Mouse (Mus musculus) cerebral cortex, adult 2 months (tissue): ENCODE measurements around the gene Ccdc137.

ENCODE experiments used
- WGBS: fragments of 180-500 bp; shearing (Covaris S2); methylation state at CpG from one replicate; pipeline ENCODE4 v1.1.7; 2018; 5-methylcytosine and 5-hydroxymethylcytosine counted together

Ccdc137 gene

GRCm38 (mm10) chr11:120458847-120459597 is 1.1 kb downstream of the Ccdc137 start:
- 59% methylated on average over 6 of the region's 6 CpGs for WGBS

- WGBS, result 90% methylated on average over 2 of the region's 2 CpGs
These were observed 5.6 kb downstream of the Ccdc137 start for GRCm38 (mm10) chr11:120463536-120463935.

- 78% methylated on average over 5 of the region's 5 CpGs for WGBS
These were observed 6.5 kb downstream of the Ccdc137 start for GRCm38 (mm10) chr11:120464365-120464764.

GRCm38 (mm10) chr11:120465521-120465920 is 7.6 kb downstream of the Ccdc137 start:
- 75% methylated on average over 4 of the region's 4 CpGs for WGBS

GRCm38 (mm10) chr11:120467051-120467735 is 9.3 kb downstream of the Ccdc137 start, which contains the start of gene Arl16:
Gene Arl16, minus strand, starts transcription at chr11:120467607.
- under 1% methylated on average over 54 of the region's 54 CpGs for WGBS

- under 1% methylated on average over 33 of the region's 33 CpGs for WGBS
These were observed 9.8 kb downstream of the Ccdc137 start for GRCm38 (mm10) chr11:120467736-120468092.

- WGBS, result 97% methylated on average over 6 of the region's 6 CpGs
These were observed 14.1 kb downstream of the Ccdc137 start for GRCm38 (mm10) chr11:120472052-120472451.

- 82% methylated on average over 7 of the region's 7 CpGs for WGBS
These were observed 25.6 kb downstream of the Ccdc137 start for GRCm38 (mm10) chr11:120483448-120483934.

- WGBS, result under 1% methylated on average over 60 of the region's 60 CpGs
These were observed 26.5 kb downstream of the Ccdc137 start, which contains the start of gene Mrpl12 for GRCm38 (mm10) chr11:120484265-120484981. Gene Mrpl12, plus strand, starts transcription at chr11:120484613.

- WGBS, result 5% methylated on average over 10 of the region's 10 CpGs
These were observed 27.3 kb downstream of the Ccdc137 start for GRCm38 (mm10) chr11:120485251-120485650.

GRCm38 (mm10) chr11:120488516-120488915 is 30.6 kb downstream of the Ccdc137 start:
- 60% methylated on average over 4 of the region's 4 CpGs for WGBS

- WGBS, result 58% methylated on average over 4 of the region's 4 CpGs
These were observed 31.3 kb downstream of the Ccdc137 start for GRCm38 (mm10) chr11:120489054-120489761.

GRCm38 (mm10) chr11:120490291-120491046 is 32.6 kb downstream of the Ccdc137 start:
- WGBS, result 24% methylated on average over 4 of the region's 4 CpGs

- under 1% methylated on average over 35 of the region's 35 CpGs for WGBS
These were observed 33.6 kb downstream of the Ccdc137 start, which contains the start of gene Slc25a10 for GRCm38 (mm10) chr11:120491317-120492023. Gene Slc25a10, plus strand, starts transcription at chr11:120491840.

GRCm38 (mm10) chr11:120492024-120492877 is 34.3 kb downstream of the Ccdc137 start:
- WGBS, result under 1% methylated on average over 48 of the region's 48 CpGs

- 22% methylated on average over 3 of the region's 3 CpGs for WGBS
These were observed 34.9 kb downstream of the Ccdc137 start for GRCm38 (mm10) chr11:120492878-120493203.

- WGBS, result 51% methylated on average over 3 of the region's 3 CpGs
These were observed 35.4 kb downstream of the Ccdc137 start for GRCm38 (mm10) chr11:120493351-120493750.

- 93% methylated on average over 3 of the region's 3 CpGs for WGBS
These were observed 36.0 kb downstream of the Ccdc137 start for GRCm38 (mm10) chr11:120493911-120494310.

- 88% methylated on average over 3 of the region's 3 CpGs for WGBS
These were observed 39.5 kb downstream of the Ccdc137 start for GRCm38 (mm10) chr11:120497436-120497835.
